Mouse (Mus musculus) megakaryocyte, embryonic 14.5 days (primary cell): ENCODE results near the gene Dimt1. TPM values are rescaled to one million over a fixed set of nuclear protein-coding genes. Genes with fewer than 3 reads are reported as not detected.
A peak's percentile ranks its signal among the peaks of the same experiment; 100 is the strongest.
"Not testable (repeated sequence)": the region's sequence is repeated elsewhere in the genome, so short reads cannot be mapped to it uniquely, and the experiment has no call there.

ENCODE experiments used
- H3K27me3 ChIP-seq: replicated peaks from 2 replicates; pipeline ENCODE3; 2012; ENCODE audit warnings: inconsistent platforms
- H3K36me3 ChIP-seq: replicated peaks from 2 replicates; pipeline ENCODE3; 2012; ENCODE audit warnings: low read length, inconsistent platforms, mixed read lengths
- H3K4me1 ChIP-seq: 2 replicates; pipeline ENCODE4 v1.6.1; 2012; ENCODE audit warnings: inconsistent platforms
- H3K4me3 ChIP-seq: replicated peaks from 2 replicates; pipeline ENCODE3; 2012; ENCODE audit warnings: moderate library complexity, mild to moderate bottlenecking, inconsistent platforms
- H3K9me3 ChIP-seq: 2 replicates; pipeline ENCODE4 v1.6.1; 2012; ENCODE audit warnings: inconsistent platforms
- FLI1 ChIP-seq: IDR thresholded peaks from 2 replicates; pipeline ENCODE4 v1.6.1; 2012; ENCODE audit warnings: low read length, inconsistent platforms, mixed read lengths
- GATA1 ChIP-seq: IDR thresholded peaks from 3 replicates; pipeline ENCODE4 v1.6.1; 2012; ENCODE audit warnings: mixed read lengths, low read length, inconsistent platforms, borderline replicate concordance
- polyA plus RNA-seq: library from polyadenylated mRNA; stranded (reverse); fragments of >175 nt; gene quantifications from 2 replicates; pipeline ENCODE4 v1.2.3, GENCODE M21; 2012; ENCODE audit warnings: low replicate concordance; ENCODE audit not compliant: insufficient read depth

Dimt1 gene
- polyA plus RNA-seq, 1 experiment: 11.9 TPM

GRCm38 (mm10) chr13:106961496-106961895 is 14.6 kb downstream of the Dimt1 start:
- Histone ChIP-seq H3K27me3 (no peaks in the 10 kb centered on the region), H3K4me3 (no peak overlapping the region), H3K4me1 (peaks cover 15% of the 10 kb centered on the region), H3K9me3 (no peaks in the 10 kb centered on the region), H3K36me3 (peaks cover 84% of the 10 kb centered on the region)
- no peak for TF ChIP-seq GATA1

DNA sequence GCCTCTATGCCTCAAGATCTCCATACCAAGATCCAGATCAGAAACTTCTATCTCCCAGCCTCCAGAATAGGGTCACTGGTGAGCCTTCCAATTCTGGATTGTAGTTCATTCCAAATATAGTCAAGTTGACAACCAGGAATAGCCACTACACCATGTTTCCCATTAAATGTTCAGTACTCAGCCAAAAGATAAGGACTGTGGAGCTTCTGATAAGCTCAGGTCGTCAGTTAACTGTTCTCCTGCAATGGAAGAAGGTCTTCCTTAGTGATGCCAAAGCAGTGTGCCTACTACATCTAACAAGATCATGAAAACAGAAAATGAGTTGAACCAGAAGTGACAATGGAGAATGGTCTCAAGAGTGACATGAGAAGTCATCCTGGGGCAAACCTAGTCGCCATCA is 50.0 kb downstream of the Dimt1 start:
- Histone ChIP-seq H3K9me3 (no peaks in the 10 kb centered on the region), H3K4me3 (peak overlapping the region; percentile 74), H3K4me1 (peaks cover 79% of the 10 kb centered on the region), H3K36me3 (peaks cover 76% of the 10 kb centered on the region), H3K27me3 (no peaks in the 10 kb centered on the region)
- no peak for TF ChIP-seq FLI1
- no peak for TF ChIP-seq GATA1

DNA sequence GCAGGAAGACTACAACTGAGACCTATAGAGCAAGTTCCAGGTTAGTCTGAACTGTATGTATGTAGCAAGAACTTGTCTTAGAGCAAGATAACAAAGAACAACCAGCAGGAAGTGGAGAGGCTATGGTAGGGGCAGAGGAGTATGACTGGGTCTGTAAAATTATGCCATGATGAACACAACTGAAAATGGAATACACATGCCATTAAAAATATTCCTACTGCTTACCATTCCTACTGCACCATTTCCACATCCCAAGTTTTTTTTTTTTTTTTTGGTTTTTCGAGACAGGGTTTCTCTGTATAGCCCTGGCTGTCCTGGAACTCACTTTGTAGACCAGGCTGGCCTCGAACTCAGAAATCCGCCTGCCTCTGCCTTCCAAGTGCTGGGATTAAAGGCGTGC is 50.6 kb downstream of the Dimt1 start:
- peak overlapping the region; percentile 2 for H3K4me3 ChIP-seq
- H3K4me1 ChIP-seq: peaks cover 85% of the 10 kb centered on the region
- H3K9me3 ChIP-seq, H3K27me3 ChIP-seq: not testable (repeated sequence)
- H3K36me3 ChIP-seq: peaks cover 74% of the 10 kb centered on the region

DNA sequence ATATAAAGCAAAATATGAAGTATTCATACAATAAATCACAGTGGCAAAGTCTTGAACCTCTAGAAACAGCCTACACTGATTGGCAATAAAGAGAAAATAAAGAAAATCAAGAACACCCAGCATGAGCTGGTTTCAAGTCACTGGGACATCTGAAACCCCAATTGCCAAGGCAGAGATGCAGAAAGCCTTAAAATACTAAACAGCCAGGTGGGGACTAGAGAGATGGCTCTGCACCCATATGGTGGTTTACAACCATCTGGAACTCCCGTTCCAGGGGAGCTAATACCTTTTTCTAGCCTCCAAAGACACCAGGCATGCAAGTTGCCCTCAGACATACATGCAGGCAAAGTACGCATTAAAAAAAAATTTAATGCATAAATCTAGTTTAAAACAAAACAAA is 51.1 kb downstream of the Dimt1 start:
- peak overlapping the region; percentile 62 for H3K4me3 ChIP-seq
- H3K36me3 ChIP-seq: peaks cover 72% of the 10 kb centered on the region
- no peaks in the 10 kb centered on the region for H3K9me3 ChIP-seq
- H3K27me3 ChIP-seq: no peaks in the 10 kb centered on the region
- no peak for TF ChIP-seq GATA1
- no peak for TF ChIP-seq FLI1
- H3K4me1 ChIP-seq: peaks cover 90% of the 10 kb centered on the region

DNA sequence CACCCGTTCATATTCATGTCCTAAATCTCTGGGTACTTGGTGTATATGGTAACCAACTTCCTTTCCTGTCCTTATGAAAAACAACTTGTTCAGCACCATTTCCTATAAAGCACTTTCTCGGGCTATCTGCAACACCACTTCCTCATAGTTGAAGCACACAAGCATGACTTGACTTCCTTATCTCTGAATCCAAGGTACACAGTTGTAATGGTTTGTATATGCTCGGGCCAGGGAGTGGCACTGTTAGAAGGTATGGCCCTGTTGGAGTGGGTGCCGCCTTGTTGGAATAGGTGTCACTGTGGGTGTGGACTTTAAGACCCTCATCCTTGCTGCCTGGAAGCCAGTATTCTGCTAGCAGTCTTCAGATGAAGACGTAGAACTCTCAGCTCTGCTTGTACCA is 51.7 kb downstream of the Dimt1 start:
- Histone ChIP-seq H3K36me3 (peaks cover 65% of the 10 kb centered on the region), H3K4me1 (peaks cover 96% of the 10 kb centered on the region), H3K4me3 (peak overlapping the region; percentile 69), H3K9me3 (no peaks in the 10 kb centered on the region), H3K27me3 (no peaks in the 10 kb centered on the region)
- no peak for TF ChIP-seq FLI1

DNA sequence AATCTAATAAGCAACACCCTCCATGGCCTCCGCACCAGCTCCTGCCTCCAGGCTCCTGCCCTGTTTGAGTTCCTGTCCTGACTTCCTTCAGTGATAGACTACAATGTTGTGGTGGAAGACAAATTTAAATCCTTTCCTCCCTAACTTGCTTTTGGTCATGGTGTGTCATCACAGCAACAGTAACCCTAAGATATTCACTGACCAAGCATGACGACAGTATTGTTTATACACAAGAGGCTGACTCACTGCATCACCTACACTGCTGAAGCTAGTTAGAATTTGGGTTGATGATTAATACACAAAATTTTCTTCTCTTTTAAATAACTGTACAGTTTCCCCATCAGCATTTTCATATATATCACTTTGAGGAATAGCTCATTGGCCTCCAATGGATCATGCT is 56.3 kb downstream of the Dimt1 start:
- H3K36me3 ChIP-seq: peaks cover 35% of the 10 kb centered on the region
- H3K9me3 ChIP-seq: no peaks in the 10 kb centered on the region
- H3K4me3 ChIP-seq: peak overlapping the region; percentile 59
- peaks cover 89% of the 10 kb centered on the region for H3K4me1 ChIP-seq
- no peaks in the 10 kb centered on the region for H3K27me3 ChIP-seq
- no peak for TF ChIP-seq FLI1
- TF ChIP-seq GATA1: no peak

GRCm38 (mm10) chr13:107008174-107008573 is 61.2 kb downstream of the Dimt1 start:
- TF ChIP-seq FLI1 (no peak), GATA1 (no peak)
- Histone ChIP-seq H3K36me3 (peaks cover 27% of the 10 kb centered on the region), H3K9me3 (no peaks in the 10 kb centered on the region)

More at GRCm38 (mm10) chr13:107008174-107008573, 61.2 kb downstream of the Dimt1 start:
- Histone ChIP-seq H3K4me1 (peaks cover 90% of the 10 kb centered on the region), H3K4me3 (no peak overlapping the region), H3K27me3 (no peaks in the 10 kb centered on the region)

Other genes with a start within 250 kb of the Dimt1 start
- gene Ipo11, start 10.2 kb upstream of the Dimt1 start, polyA plus RNA-seq: 8.3 and 72.8 TPM in 2 replicates
- gene Kif2a, start 75.0 kb downstream of the Dimt1 start, polyA plus RNA-seq: 27.9 TPM in 1 of 2 replicates, not detected in the other